17 mouse cellular contexts compared by ENCODE assay signal in the genomic region with DNA sequence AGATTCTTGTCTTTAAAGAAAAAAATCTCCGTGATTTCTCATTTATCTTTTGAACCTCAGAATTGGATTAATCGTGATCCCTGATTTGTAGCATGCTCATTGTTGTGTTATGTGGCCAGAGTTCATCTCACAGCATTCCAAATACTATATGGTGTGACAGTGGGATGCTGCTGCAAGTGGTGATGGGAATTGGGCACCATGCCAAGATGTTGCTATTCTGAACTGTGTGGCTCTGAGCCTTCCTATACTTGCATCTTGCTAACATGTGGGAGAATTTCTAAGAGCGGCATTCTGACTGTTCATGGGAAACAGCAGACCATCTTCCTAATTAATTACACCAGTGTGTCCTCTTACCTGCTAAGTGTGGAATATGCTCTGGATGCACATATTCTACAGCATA.
DNase-seq lines count a peak whose midpoint lies in the region; ATAC-seq lines count a peak whose summit lies in the region.
"Had no signal": no experiment of that assay in that cellular context is flagged by ENCODE, and none has a peak within 500 bp of the region (broad histone marks: within the 10 kb centered on the region; RNA-seq: fewer than 3 reads in every experiment).

No protein-coding gene starts in this region.

- H3K9ac ChIP-seq in lung, embryonic 15.5 days: no peak overlapping the region
- H3K9ac ChIP-seq: heart, embryonic 13.5 days; limb, embryonic 13.5 days; midbrain, embryonic 12.5 days had no signal

- no peaks in the 10 kb centered on the region for H3K36me3 ChIP-seq in lung, embryonic 15.5 days
- H3K36me3 ChIP-seq: heart, embryonic 13.5 days; limb, embryonic 13.5 days; midbrain, embryonic 12.5 days had no signal

- no peak overlapping the region for H3K4me3 ChIP-seq in lung, embryonic 15.5 days
- H3K4me3 ChIP-seq: heart, embryonic 13.5 days; limb, embryonic 13.5 days; midbrain, embryonic 12.5 days had no signal

- H3K27ac ChIP-seq in lung, embryonic 15.5 days: no peak overlapping the region
- H3K27ac ChIP-seq: heart, embryonic 13.5 days; limb, embryonic 13.5 days; midbrain, embryonic 12.5 days had no signal

- DNase-seq in frontal cortex, postnatal 14 days (ENCODE audit: low spot score in 2 of 2): no peak
- no peak for DNase-seq in lung, postnatal 36 days
- DNase-seq in brain, adult 2 months (ENCODE audit: low read depth, low spot score): peak; percentile 59
- DNase-seq in frontal cortex, postnatal 36 days (ENCODE audit: low spot score in 2 of 2): peak; percentile 26 to 67
- DNase-seq in layer of hippocampus, adult 11-12 months (ENCODE audit: low spot score): no peak
- DNase-seq: adrenal gland, adult 2 months; cerebellum, adult 9-10 months; gastrocnemius, postnatal 25 days; kidney, adult 8-10 months; lung, adult 18-20 months; thymus, adult 2 months had no signal

- H3K4me1 ChIP-seq in lung, embryonic 15.5 days: no peaks in the 10 kb centered on the region
- H3K4me1 ChIP-seq: heart, embryonic 13.5 days; midbrain, embryonic 12.5 days had no signal

- H3K27me3 ChIP-seq in lung, embryonic 15.5 days: no peaks in the 10 kb centered on the region
- H3K27me3 ChIP-seq: heart, embryonic 13.5 days; limb, embryonic 13.5 days; midbrain, embryonic 12.5 days had no signal

- peak; percentile 25; the same call in 1 of the 2 replicates for ATAC-seq in frontal cortex, adult (ENCODE audit: low TSS enrichment)
- ATAC-seq in lung, embryonic 15.5 days (ENCODE audit: borderline replicate concordance, extremely low read depth, low FRiP score, low TSS enrichment): peak; percentile 73; the same call in 1 of the 2 replicates
- ATAC-seq in monocyte, adult 5-6 weeks (replicated peaks; ENCODE audit: insufficient number of reproducible peaks, low FRiP score, low TSS enrichment, poor library complexity, severe bottlenecking): no peak

- no peaks in the 10 kb centered on the region for H3K9me3 ChIP-seq in lung, embryonic 15.5 days
- H3K9me3 ChIP-seq: heart, embryonic 13.5 days; limb, embryonic 13.5 days; midbrain, embryonic 12.5 days had no signal

- WGBS in lung, embryonic 15.5 days: 57% methylated on average over 3 of the region's 3 CpGs

- H3K4me2 ChIP-seq in lung, embryonic 15.5 days: no peak overlapping the region
- H3K4me2 ChIP-seq: heart, embryonic 13.5 days; limb, embryonic 13.5 days; midbrain, embryonic 12.5 days had no signal

Comparison
In these comparisons a context has a peak if more than half of its experiments do, and no peak if none do; other contexts are left out.
1. DNase-seq: peak in brain, adult 2 months (single experiment) and frontal cortex, postnatal 36 days (2 of 2); none in frontal cortex, postnatal 14 days (0 of 2), lung, postnatal 36 days (single experiment) and layer of hippocampus, adult 11-12 months (single experiment).